Mouse (Mus musculus) splenic B cell, adult 2 months (primary cell): ENCODE data around the gene Cisd3.
A peak's percentile ranks its signal among the peaks of the same experiment; 100 is the strongest.
"Not testable (repeated sequence)": the region's sequence is repeated elsewhere in the genome, so short reads cannot be mapped to it uniquely, and the experiment has no call there.

Experiments used
- DNase-seq: peaks from one replicate; pipeline ENCODE4 v3.0.0-alpha.2; 2011; ENCODE audit warnings: low read depth, low spot score
- H3K27me3 ChIP-seq: 2 replicates; pipeline ENCODE4 v1.6.1; 2012; ENCODE audit warnings: mild to moderate bottlenecking, low read length, moderate library complexity, mixed read lengths; ENCODE audit not compliant: control insufficient read depth, poor library complexity, insufficient read depth, severe bottlenecking
- H3K36me3 ChIP-seq: 2 replicates; pipeline ENCODE4 v1.6.1; 2012; ENCODE audit warnings: mild to moderate bottlenecking, low read length, moderate library complexity, mixed read lengths; ENCODE audit not compliant: control insufficient read depth, poor library complexity, insufficient read depth, severe bottlenecking

Gene Cisd3

DNA sequence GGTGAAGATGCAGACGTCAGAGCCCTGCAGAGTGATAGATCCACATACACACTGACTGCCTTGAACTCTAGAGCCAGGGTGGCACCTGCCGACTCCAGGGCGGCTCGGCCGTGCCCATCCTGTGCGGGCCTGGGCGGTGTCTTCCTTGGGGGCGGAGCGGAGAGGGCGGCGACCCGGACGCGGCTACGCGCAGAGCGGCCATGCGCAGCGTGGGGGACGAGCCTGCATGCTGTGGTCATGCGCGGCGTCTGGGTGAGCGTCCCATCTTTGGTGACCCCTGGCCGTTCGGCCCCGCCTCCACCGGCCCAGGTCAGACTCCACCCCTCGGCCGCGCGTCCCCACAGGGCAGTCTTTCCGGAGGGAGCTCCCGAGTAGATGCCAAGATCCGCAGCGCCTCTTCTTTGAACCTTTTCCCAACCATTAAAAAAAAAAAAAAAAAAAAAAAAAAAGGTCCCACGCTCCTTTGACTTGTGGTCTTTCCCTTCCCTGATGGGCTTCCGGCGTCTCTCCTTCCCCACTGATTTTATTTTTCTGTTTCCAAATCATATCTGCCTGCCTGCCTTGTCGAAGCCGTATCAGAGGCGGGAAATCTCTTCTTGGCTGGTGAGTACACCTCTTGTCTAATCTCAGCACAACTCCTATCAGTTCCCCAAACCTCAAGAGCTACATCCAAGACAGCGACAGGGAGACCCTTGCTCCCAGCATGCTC, at the start of gene Cisd3:
Cisd3 (plus strand) TSS at position 214 of the 709 bp plus-strand sequence.
- Histone ChIP-seq H3K27me3 (no peaks in the 10 kb centered on the region), H3K36me3 (peaks cover 10% of the 10 kb centered on the region)
- DNase-seq: peak; percentile 88

DNA sequence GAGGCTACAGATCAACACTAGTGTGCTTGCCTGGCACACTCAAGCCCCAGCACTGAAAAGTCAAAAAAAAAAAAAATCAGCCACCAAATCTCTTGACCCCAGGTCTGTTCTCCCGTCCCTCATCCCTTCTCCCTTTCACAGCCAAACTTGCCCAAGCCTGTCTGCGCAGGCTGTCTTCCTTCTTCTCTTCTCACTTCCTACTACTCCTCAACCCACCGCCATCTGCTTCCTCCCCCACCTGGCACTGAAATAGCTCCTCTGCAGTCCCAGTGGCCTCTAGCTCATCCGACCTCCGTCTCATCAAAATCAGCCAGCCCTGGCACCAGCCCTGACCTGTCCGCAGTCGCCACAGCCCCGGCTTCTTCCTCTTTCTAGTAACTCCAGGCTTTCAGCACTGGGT, 44.0 kb upstream of the Cisd3 start:
- H3K36me3 ChIP-seq: no peaks in the 10 kb centered on the region
- no peak for DNase-seq

DNA sequence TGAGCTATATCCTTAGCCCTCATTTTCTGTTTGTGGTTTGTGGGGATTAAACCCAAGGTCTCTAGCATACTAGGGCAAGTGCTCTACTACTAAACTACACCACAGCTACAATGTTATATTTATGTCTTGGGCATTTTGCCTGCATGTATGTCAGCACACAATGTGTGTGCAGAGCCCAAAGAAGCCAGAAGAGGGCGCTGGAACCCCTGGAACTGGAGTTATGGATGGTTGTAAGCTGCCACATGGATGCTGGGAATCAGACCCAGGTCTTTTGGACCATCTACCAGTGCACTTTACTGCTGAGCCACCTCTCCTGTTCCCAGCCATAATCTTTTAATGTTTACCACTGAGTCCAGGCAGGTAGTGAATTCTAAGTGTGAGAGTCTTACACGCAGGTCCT, 42.9 kb upstream of the Cisd3 start:
- no peak for DNase-seq
- no peaks in the 10 kb centered on the region for H3K27me3 ChIP-seq

More for the DNA sequence above, 44.0 kb upstream of the Cisd3 start:
- H3K27me3 ChIP-seq: no peaks in the 10 kb centered on the region

DNA sequence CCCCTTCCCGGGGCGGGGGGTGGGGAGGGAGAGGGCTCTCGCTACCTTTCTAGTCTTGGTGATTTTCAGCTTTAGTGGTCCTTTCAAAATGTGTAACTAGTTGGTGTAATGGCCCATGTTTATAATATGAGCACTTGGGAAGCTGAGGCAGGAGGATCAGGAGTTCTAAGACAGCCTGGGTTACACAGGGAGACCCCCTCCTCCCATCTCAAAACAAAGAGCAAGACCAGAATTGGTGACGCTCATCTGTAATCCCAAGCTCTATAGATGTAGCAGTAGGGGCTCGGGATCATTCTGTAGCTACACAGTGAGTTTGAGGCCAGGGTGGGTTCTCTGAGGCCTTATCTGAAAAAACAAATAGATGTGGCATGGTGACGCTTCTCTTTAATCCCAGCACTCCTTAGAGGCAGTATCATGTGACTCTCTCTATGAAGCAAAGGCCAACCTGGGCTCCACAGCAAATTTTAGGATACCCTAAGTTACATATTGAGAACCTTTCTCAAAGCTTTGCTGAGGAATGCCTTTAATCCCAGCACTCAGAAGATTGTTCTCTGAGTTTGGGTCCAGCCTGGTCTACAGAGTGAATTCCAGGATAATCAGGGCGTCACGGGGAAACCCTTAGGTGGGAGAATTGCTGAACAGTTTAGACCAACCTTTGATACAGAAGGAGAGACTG, 42.1 kb upstream of the Cisd3 start:
- no peak for DNase-seq
- Histone ChIP-seq H3K27me3 (no peaks in the 10 kb centered on the region), H3K36me3 (no peaks in the 10 kb centered on the region)

More for the DNA sequence above, 42.9 kb upstream of the Cisd3 start:
- H3K36me3 ChIP-seq: no peaks in the 10 kb centered on the region

DNA sequence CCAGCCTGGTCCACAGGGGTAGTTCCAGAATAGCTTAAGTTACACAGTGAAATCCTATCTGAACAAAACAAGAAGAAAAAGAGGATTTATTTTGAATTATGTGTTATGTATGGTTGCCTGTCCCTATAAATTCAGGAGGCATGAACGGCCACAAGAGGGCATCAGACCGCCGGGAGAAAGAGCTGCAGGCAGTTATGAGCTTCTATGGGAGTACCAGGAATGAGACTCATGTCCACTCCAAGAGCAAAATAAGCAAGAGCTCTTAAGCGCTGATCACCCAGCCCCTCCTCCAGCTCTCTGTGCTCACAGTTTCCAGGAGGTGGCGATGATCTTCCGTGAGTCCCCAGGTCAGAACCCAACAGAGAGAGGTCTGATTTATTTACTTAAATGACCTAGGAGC, 40.8 kb upstream of the Cisd3 start:
- Histone ChIP-seq H3K36me3 (no peaks in the 10 kb centered on the region), H3K27me3 (no peaks in the 10 kb centered on the region)
- DNase-seq: peak; percentile 84

DNA sequence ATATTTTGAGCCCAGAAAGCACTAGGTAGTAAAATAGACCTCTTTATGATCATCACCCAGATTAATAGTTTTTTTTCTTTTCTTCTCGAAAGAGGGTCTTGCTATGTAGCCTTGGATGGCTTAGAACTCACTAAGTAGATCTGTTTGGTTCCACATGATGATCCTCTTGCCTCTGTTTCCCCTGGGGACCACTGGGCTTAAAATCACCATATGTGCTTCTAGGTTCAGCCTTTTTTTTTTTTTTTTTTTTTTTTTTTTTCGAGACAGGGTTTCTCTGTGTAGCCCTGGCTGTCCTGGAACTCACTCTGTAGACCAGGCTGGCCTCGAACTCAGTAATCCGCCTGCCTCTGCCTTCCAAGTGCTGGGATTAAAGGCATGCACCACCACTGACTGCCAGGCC, 37.1 kb upstream of the Cisd3 start:
- not testable (repeated sequence) for H3K27me3 ChIP-seq, DNase-seq, H3K36me3 ChIP-seq

DNA sequence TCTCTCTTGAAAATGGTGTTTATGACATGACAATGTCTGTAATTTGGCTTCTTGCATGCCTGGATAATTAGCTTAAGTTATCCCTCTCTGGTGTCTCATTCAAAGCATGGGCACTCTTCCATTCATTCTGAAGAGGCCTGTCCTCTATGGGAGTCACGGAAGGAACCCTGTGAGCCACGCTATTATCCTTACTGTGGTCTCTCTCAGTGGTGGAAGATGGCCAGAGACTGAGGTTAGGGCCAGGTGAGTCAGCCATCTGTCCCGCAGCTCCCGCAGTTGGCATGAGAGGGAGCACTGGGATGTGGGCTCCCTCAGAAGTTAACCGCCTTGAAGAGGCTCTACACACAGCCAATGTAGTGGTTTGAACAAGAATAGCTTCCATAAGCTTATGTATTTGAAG, 35.3 kb upstream of the Cisd3 start:
- H3K27me3 ChIP-seq: no peaks in the 10 kb centered on the region
- no peak for DNase-seq

DNA sequence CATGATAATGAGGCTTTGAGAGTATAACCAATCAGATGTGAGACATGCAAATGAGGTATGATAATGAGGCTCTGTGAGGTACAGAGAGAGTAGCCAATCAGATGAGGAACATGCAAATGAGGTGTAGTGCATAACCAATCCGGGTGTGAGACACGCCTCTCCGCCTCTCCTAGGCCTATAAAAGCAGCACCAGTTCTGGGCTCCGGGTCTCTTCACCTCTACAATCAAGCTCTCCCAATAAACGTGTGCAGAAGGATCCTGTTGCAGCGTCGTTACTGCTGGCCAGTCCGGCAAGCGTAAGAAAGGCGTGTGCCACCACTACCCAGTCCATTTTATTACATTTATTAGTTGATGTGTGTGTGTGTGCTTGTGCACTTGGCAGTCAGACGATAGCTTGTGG, 32.2 kb upstream of the Cisd3 start:
- H3K36me3 ChIP-seq, H3K27me3 ChIP-seq, DNase-seq: not testable (repeated sequence)

More for the DNA sequence above, 35.3 kb upstream of the Cisd3 start:
- H3K36me3 ChIP-seq: no peaks in the 10 kb centered on the region

DNA sequence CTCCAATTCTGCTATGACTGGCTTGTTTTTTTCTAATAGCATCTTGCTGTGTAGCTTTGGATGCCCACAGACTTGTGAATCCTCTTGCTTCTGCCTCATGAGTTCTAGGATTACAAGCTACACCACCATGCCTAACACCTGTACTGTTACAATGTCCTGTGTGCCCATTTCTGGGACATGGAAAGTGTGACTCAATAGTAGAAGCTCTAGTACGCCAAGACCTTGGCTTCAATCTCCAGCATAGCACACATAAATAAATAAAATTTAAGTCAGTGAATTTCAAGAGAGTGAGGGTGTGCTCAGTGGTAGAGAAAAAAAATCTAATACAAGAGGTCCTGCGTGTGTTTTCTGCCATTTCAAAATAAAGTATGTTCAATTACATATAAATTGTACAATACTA, 31.4 kb upstream of the Cisd3 start:
- DNase-seq: no peak
- peaks cover 2% of the 10 kb centered on the region; the same call in 1 of the 2 replicates for H3K36me3 ChIP-seq
- no peaks in the 10 kb centered on the region for H3K27me3 ChIP-seq

DNA sequence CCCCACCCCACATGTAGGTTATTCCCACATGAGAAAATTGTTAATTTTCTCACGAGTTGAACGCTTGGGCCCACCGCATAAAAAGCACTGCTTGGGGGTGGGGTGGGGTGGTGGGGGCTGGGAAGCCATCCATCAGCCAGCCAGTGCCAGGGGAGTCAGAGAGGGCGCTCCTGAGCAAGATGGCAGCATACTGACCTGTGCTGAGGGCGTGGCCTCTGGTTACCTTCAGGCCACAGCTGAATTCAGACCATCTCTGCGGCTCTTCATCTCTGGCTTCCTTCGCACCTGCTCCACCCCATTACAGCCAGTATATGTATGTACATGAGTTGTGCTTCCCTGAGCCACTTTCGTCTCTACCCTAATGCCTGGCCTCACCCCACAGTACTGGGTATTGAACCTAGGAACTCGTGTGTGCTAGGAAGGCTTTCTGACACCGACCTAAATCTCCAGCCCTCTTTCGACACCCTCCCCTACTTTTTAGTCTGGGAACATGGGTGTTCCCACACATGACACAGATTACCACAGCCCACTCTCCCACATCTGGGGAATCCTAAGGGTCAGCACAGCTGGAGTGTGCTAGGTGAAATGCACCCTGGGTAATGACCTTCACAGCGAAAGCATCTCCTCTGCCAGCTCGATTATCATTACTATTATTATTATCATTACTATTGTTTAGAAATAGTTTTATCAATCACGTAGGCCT, 29.2 kb upstream of the Cisd3 start:
- peaks cover 2% of the 10 kb centered on the region; the same call in 1 of the 2 replicates for H3K36me3 ChIP-seq
- DNase-seq: no peak

DNA sequence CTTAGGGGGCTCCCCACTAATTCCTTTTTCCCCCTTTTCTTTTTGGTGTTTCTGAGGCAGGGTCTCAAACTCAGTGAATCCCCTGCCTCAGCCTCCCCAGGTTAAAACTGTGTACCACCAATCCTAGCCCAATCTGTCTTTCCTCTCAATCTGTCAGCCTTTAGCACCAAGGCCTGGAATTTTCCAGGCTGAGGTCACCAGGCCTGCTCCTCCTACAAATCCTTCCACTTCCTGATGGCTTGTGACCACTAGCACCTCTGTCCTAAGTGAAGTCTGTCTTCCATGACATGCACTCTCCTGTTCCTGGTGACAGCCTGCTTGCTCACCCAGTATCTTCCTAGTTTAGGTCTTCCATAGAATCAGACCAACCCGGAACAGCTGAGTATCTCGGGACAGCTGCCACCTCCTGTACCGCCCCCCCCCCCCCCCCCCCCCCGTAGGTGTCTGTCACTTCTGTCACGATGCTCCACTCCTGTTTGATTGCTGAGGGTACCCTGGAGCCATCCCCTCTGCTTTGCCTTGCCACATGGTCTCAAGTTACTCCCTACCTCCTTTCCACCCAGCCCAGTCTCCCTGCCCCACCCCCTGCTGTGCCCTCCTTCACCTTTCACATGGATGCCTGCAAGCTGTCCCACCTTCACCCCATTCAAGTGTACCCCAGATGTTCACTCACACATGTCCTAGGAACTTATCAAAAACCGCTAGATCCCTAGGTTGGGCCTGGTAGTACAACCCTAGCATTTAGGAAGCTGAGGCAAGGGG, 28.3 kb upstream of the Cisd3 start:
- H3K36me3 ChIP-seq: peaks cover 2% of the 10 kb centered on the region; the same call in 1 of the 2 replicates
- no peak for DNase-seq
- H3K27me3 ChIP-seq: no peaks in the 10 kb centered on the region

More for the DNA sequence above, 29.2 kb upstream of the Cisd3 start:
- no peaks in the 10 kb centered on the region for H3K27me3 ChIP-seq

DNA sequence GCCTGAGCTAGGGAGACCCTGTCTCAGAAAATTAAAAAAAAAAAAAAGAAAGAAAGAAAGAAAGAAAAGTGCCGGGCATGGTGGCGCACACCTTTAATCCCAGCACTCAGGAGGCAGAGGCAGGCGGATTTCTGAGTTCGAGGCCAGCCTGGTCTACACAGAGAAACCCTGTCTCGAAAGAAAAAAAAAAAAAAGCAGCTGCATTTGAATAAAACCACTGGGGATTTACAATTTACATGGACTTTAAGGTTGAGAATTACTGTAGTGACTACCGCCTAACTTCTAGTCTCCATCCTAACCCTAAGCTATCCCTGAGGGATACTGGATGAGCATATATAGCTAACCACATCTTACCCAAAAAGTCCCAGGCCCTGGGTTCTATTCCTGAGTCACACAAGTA, 27.7 kb upstream of the Cisd3 start:
- not testable (repeated sequence) for H3K27me3 ChIP-seq

DNA sequence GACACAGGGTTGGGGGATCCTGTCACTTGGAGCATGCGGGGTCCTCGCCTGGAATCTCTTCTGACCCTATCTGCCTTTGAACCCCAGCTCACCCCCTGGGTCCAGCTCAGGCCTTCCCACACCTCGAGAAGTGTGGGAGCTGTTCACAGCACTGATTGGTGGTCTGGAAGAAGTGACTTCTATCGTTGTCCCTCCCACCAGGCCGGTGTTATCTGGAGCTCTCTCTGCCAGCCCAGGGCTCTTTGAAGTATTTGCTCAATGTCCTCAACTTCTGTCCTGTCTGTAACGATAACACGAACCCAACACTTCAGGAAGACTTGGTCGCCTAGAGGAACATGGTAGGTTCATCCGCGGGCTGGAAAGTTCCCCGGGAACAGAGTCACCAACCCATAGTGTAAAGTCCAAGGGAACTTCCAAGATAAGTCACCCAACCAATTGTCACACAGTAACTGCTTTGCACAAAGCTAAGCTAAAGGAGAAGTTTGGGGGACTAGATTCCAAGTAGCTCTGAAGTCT, 26.8 kb upstream of the Cisd3 start:
- no peaks in the 10 kb centered on the region for H3K27me3 ChIP-seq
- no peak for DNase-seq

More for the DNA sequence above, 27.7 kb upstream of the Cisd3 start:
- DNase-seq, H3K36me3 ChIP-seq: not testable (repeated sequence)

DNA sequence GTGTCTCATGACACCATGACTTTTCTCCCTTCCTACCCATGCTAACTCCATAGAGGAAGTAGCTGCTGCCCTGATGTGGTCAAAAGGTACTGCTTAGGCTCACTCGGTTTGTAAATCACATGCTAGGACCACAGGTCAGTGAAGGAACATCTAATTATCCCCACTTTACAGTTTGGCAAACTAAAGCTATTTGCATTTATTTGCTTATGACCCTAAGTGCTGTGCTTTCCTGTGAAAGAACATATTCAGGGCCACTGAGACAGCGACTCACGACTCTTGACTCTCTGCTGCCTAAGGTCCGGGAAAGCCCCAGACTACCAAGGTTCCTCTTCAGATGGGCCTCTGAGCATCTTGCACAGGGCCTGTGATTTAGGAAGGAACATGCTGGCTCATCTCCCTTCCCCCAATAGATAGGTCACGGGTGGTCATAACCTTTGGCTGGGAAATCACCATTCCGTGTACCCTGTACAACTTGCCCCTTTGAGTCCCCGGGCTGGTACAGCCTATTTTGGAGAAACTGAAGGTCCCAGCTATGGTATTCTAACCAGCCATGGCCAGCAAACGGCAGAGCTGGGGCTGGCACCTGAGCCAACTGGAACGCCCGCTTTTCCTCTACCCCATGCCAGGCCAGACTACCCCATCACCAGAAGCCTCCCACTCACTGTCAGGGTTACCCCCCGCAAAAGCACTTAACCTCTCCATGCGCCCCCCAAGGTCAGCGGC, 26.2 kb upstream of the Cisd3 start:
- no peaks in the 10 kb centered on the region for H3K27me3 ChIP-seq
- peaks cover 2% of the 10 kb centered on the region; the same call in 1 of the 2 replicates for H3K36me3 ChIP-seq
- peak; percentile 94 for DNase-seq

More for the DNA sequence above, 26.8 kb upstream of the Cisd3 start:
- peaks cover 2% of the 10 kb centered on the region; the same call in 1 of the 2 replicates for H3K36me3 ChIP-seq
